Mouse (Mus musculus) forebrain, embryonic 10.5 days (tissue): Measurements from ENCODE around the gene Cwc25. TPM values are rescaled to one million over a fixed set of nuclear protein-coding genes. Genes with fewer than 3 reads are reported as not detected.
A peak's percentile ranks its signal among the peaks of the same experiment; 100 is the strongest.

Source experiments
- DNase-seq: peaks from one replicate; pipeline ENCODE4 v3.0.0-alpha.2; 2017; ENCODE audit warnings: low spot score; ENCODE audit errors: extremely low spot score
- H3K27ac ChIP-seq: fragments of 300-500 bp; sonication (generic); 2 replicates; pipeline ENCODE4 v1.5.1; 2016; ENCODE audit warnings: mild to moderate bottlenecking
- H3K27me3 ChIP-seq: fragments of 300-500 bp; sonication (generic); 2 replicates; pipeline ENCODE4 v1.6.1; 2016; ENCODE audit warnings: mild to moderate bottlenecking; ENCODE audit not compliant: poor library complexity, severe bottlenecking
- H3K36me3 ChIP-seq: fragments of 300-500 bp; sonication (generic); replicated peaks from 2 replicates; pipeline ENCODE4 v1.6.1; 2016; ENCODE audit warnings: mild to moderate bottlenecking, moderate library complexity
- H3K4me1 ChIP-seq: fragments of 300-500 bp; sonication (generic); 2 replicates; pipeline ENCODE4 v1.6.1; 2016
- H3K4me3 ChIP-seq: fragments of 300-500 bp; sonication (generic); 2 replicates; pipeline ENCODE4 v1.5.1; 2016; ENCODE audit warnings: mild to moderate bottlenecking, moderate library complexity
- H3K9me3 ChIP-seq: fragments of 300-500 bp; sonication (generic); 2 replicates; pipeline ENCODE4 v1.6.1; 2016; ENCODE audit warnings: mild to moderate bottlenecking, moderate library complexity
- WGBS: fragments of 180-500 bp; shearing (Covaris S2); methylation state at CpG from one replicate; pipeline ENCODE4 v1.1.7; 2016; 5-methylcytosine and 5-hydroxymethylcytosine counted together
- polyA plus RNA-seq: library from polyadenylated mRNA; unstranded; fragments of >200 nt; fragmentation: Nextera tagmentation; extraction: Ambion mirVana; gene quantifications from 2 replicates; pipeline ENCODE4 v1.2.1, GENCODE M21; 2016

Gene Cwc25
- polyA plus RNA-seq, 1 experiment from 2014 or later: 20.3 TPM

GRCm38 (mm10) chr11:97807626-97808025, 41.3 kb upstream of the Cwc25 start:
- Histone ChIP-seq H3K4me1 (peaks cover 91% of the 10 kb centered on the region), H3K27ac (peak overlapping the region; percentile 79), H3K4me3 (peak overlapping the region; percentile 13; the same call in 1 of the 2 replicates), H3K27me3 (no peaks in the 10 kb centered on the region), H3K9me3 (no peaks in the 10 kb centered on the region), H3K36me3 (peaks cover 39% of the 10 kb centered on the region)
- DNase-seq: no peak
- WGBS: 47% methylated on average over 6 of the region's 6 CpGs

- peak overlapping the region; percentile 27; the same call in 1 of the 2 replicates for H3K4me3 ChIP-seq
- no peaks in the 10 kb centered on the region for H3K9me3 ChIP-seq
- H3K27me3 ChIP-seq: no peaks in the 10 kb centered on the region
- H3K36me3 ChIP-seq: peaks cover 39% of the 10 kb centered on the region
- H3K4me1 ChIP-seq: peaks cover 91% of the 10 kb centered on the region
- DNase-seq: no peak
- WGBS: 77% methylated on average over 7 of the region's 7 CpGs
- peak overlapping the region; percentile 79 for H3K27ac ChIP-seq
Observed at GRCm38 (mm10) chr11:97806613-97806964, 40.2 kb upstream of the Cwc25 start.

GRCm38 (mm10) chr11:97805662-97806612, 39.6 kb upstream of the Cwc25 start:
- Histone ChIP-seq H3K9me3 (no peaks in the 10 kb centered on the region), H3K27me3 (no peaks in the 10 kb centered on the region), H3K4me3 (peak overlapping the region; percentile 27; the same call in 1 of the 2 replicates), H3K36me3 (peaks cover 39% of the 10 kb centered on the region), H3K4me1 (peaks cover 91% of the 10 kb centered on the region), H3K27ac (peak overlapping the region; percentile 79)
- no peak for DNase-seq
- 62% methylated on average over 15 of the region's 15 CpGs for WGBS

DNA sequence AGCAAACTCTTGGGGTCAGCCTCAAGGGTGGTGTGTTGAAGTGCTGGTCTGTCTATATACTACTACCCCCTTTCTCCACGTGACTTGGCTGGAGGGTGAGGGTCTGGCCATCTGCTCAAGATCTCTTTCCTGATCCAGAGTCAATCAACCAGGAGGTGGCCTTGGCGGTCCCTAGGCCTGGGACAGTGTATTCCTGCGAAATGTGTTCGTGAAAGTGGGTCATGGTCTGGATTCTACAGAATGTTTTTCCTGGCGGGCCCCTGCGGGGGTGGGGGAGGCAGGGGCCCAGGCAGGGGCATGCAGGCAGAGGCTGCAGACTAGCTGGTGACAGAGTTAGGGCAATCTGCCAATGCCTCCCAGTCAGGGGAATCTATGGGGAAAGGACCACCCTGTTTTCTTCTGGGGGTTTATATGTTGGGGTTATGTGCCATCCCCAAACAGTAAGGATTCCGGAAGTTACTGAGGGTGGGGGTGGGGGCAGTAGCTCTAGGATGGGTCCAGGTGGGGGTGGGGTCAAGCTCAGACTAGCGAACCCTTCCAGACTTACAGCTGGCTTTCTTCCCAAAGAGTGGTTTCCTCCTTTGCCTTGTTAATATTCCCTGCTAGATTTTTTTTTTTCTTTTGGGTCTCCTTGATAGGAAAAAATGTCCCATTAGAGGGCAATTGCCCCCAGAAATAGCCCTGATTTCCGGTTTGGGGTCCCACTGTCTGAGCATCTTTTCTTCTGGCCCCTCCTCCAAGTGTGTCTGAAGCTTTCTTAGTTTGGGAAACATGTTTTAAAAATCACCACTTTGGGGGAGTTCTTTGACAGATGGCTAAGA, 38.7 kb upstream of the Cwc25 start:
- Histone ChIP-seq H3K27ac (peak overlapping the region; percentile 79), H3K4me3 (peak overlapping the region; percentile 11; the same call in 1 of the 2 replicates), H3K4me1 (peaks cover 88% of the 10 kb centered on the region), H3K27me3 (no peaks in the 10 kb centered on the region), H3K36me3 (peaks cover 39% of the 10 kb centered on the region), H3K9me3 (no peaks in the 10 kb centered on the region)
- DNase-seq: no peak
- WGBS: 48% methylated on average over 9 of the region's 9 CpGs

DNA sequence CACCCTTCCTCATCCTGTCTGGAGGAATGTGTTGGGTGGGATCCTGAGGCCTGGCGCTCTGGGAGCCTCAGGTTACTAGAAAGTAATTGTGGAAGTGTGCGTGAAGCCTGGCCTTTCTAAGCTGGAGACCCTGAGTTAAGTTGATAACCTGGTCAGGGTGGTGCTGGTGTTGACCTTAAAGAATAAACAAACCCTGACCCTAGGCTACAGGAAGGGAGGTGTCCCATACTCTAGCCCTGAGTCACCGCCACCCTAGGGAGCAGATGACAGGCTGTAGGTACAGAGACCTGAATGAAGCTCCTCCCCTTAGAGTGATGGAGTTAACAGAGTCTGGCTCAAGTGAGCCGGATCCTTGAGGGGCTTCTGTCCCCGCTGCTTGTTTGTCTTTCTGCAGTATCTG, 37.5 kb upstream of the Cwc25 start:
- no peak overlapping the region for H3K4me3 ChIP-seq
- H3K27me3 ChIP-seq: no peaks in the 10 kb centered on the region
- H3K27ac ChIP-seq: 0 out of 2 replicates have a peak overlapping the region, but pooled peaks have one; percentile 79
- peaks cover 81% of the 10 kb centered on the region for H3K4me1 ChIP-seq
- DNase-seq: no peak
- H3K9me3 ChIP-seq: no peaks in the 10 kb centered on the region
- whole genome bisulfite sequencing: 76% methylated on average over 5 of the region's 5 CpGs
- H3K36me3 ChIP-seq: peaks cover 29% of the 10 kb centered on the region

GRCm38 (mm10) chr11:97802495-97802894, 36.1 kb upstream of the Cwc25 start:
- H3K4me3 ChIP-seq: no peak overlapping the region
- WGBS: 45% methylated on average over 6 of the region's 6 CpGs
- H3K27me3 ChIP-seq: no peaks in the 10 kb centered on the region
- peaks cover 16% of the 10 kb centered on the region for H3K36me3 ChIP-seq
- no peak overlapping the region for H3K27ac ChIP-seq
- H3K9me3 ChIP-seq: no peaks in the 10 kb centered on the region
- DNase-seq: no peak
- H3K4me1 ChIP-seq: peaks cover 74% of the 10 kb centered on the region

- peak overlapping the region; percentile 95; the same call in 1 of the 2 replicates for H3K27ac ChIP-seq
- peaks cover 72% of the 10 kb centered on the region for H3K4me1 ChIP-seq
- no peaks in the 10 kb centered on the region for H3K27me3 ChIP-seq
- DNase-seq: no peak
- no peaks in the 10 kb centered on the region for H3K9me3 ChIP-seq
- peak overlapping the region; percentile 88; the same call in 1 of the 2 replicates for H3K4me3 ChIP-seq
- peaks cover 12% of the 10 kb centered on the region for H3K36me3 ChIP-seq
- 37% methylated on average over 1 of the region's 1 CpGs for WGBS
Observed at GRCm38 (mm10) chr11:97802194-97802470, 35.8 kb upstream of the Cwc25 start.

DNA sequence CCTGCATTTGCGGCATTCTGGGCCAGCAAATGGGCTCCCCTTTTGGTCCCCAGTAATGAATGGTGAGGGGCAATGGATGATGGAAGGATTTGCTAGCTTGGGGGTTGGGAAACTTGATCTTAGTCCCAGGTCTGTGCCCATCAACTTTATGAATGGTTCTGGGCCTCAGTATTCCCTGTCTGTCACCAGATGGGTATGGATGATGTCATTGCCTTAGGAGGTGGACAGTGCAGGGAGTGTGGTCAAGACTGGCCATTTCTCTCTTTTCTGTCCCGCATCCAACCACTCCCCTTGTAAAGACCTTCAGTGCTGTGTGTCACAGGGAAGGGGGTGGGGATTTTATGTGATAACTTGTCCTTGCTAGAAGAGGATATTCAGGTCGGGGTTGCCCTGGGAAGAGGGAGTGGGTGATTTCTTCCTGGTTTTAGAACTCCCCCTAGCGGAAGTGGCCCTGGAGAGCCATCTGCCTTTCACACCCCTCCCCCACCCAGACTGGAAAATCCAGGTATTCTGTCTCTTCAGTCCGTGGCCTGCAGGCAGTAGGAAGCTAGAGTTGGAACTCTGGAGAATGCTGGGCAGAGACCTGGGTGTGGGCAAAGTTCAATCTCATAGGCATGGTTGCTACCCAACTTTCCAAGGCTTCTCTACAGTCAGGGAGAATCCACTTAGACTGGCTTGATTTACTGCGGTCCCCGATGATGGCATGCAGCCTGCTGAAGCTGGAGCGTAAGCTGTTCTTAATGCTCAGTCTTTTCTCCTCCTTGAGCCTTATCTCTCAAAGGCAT, 35.2 kb upstream of the Cwc25 start:
- peaks cover 7% of the 10 kb centered on the region for H3K36me3 ChIP-seq
- H3K9me3 ChIP-seq: no peaks in the 10 kb centered on the region
- peak overlapping the region; percentile 88 for H3K4me3 ChIP-seq
- peaks cover 67% of the 10 kb centered on the region for H3K4me1 ChIP-seq
- WGBS: 32% methylated on average over 8 of the region's 8 CpGs
- H3K27ac ChIP-seq: peak overlapping the region; percentile 95
- peak; percentile 48 for DNase-seq
- H3K27me3 ChIP-seq: no peaks in the 10 kb centered on the region

DNA sequence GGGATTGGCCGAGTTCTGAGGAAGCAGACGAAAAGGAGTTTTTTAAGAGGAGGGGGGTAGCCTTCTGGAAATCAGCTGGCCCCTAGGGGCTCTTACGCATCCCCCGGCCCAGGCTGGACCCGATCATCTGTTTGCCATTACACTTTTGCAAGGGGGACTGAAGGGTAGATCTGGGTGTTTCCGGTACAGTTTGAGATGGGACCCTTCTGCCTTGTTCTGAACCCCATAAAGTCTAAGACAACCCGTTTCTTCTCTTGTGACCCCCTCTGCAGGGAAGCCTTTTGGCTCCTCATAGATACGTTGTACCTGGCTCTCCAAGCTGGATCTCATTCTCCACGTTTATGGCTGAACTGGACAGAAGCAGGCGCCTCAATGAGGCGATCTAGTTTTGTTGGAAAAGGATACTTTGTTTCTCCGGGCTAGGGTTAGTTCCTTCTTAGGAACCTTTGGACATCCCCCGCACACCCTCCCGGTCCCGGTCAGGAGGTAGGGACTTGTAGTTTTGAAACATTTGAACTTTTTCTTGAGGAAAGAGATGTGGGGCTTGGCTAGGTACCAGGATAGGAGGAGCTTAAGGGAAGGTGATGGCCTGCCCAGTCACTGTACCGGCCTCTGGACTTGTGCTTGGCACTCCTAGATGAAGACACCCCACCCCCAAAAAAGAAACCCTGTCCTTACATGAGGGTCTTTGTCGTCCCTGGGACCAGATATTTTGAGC, 34.5 kb upstream of the Cwc25 start:
- Histone ChIP-seq H3K27ac (peak overlapping the region; percentile 95), H3K4me3 (peak overlapping the region; percentile 88), H3K9me3 (no peaks in the 10 kb centered on the region), H3K36me3 (0 out of 2 replicates have a peak, but pooled peaks cover 2% of the 10 kb centered on the region), H3K4me1 (peaks cover 59% of the 10 kb centered on the region), H3K27me3 (no peaks in the 10 kb centered on the region)
- peak; percentile 46 for DNase-seq
- 7% methylated on average over 17 of the region's 17 CpGs for WGBS

DNA sequence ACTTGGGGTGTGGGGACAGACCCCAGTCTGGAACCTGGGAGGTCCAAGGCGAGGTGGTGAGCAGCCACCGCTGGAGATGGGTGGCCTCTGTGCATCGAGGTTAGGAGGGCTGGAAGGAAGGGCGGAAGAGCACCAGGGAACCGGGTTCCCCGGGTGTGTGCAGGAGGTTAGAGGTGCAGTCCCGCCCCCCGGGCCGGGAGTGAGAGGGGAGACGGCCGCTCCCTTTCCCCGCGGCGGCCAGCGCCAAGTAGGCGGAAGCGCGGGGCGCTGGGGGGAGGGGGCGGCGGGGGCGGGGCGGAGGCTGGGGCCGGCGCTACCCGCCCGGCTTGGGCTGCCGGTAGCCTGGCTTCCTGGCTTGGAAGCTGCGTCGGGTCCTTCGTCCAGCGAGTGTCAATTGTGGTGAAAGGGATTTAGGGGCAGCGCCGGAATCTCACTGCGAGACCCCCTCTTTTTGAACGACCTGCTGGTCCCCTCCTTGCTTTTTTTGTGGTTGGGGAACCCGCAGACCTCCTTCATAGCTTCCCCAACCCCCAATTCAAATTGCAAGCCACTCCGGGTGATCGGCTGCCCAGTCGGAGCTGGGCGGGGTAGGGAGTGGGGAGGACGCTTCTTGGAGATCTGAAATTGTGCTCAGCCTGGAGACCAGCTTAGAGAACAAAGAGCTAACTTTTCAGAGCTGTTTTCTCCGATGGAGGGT, 33.8 kb upstream of the Cwc25 start:
- H3K36me3 ChIP-seq: 0 out of 2 replicates have a peak, but pooled peaks cover 2% of the 10 kb centered on the region
- WGBS: 0% methylated on average over 34 of the region's 43 CpGs
- H3K27ac ChIP-seq: peak overlapping the region; percentile 95
- H3K27me3 ChIP-seq: no peaks in the 10 kb centered on the region
- H3K9me3 ChIP-seq: no peaks in the 10 kb centered on the region
- peak; percentile 73 for DNase-seq
- H3K4me3 ChIP-seq: peak overlapping the region; percentile 88
- H3K4me1 ChIP-seq: peaks cover 52% of the 10 kb centered on the region
